9 mouse cellular contexts compared by ENCODE assay signal in genomic region chr9:59989864-59990263, GRCm38 (mm10). TPM values are rescaled to one million over a fixed set of nuclear protein-coding genes. Genes with fewer than 3 reads are reported as not detected.
A peak's percentile ranks its signal among the peaks of the same experiment; 100 is the strongest.
DNase-seq lines count a peak whose midpoint lies in the region; ATAC-seq and TF ChIP-seq lines count a peak whose summit lies in the region.
"Had no signal": no experiment of that assay in that cellular context is flagged by ENCODE, and none has a peak within 500 bp of the region (broad histone marks: within the 10 kb centered on the region; RNA-seq: fewer than 3 reads in every experiment).

No protein-coding gene starts in this region.

- H3K9ac ChIP-seq in kidney, embryonic 15.5 days, result no peak overlapping the region

- H3K9me3 ChIP-seq in kidney, embryonic 15.5 days (replicated peaks), result no peaks in the 10 kb centered on the region

- ATAC-seq in kidney, embryonic 15.5 days (replicated peaks; ENCODE audit: low FRiP score), result no peak
- ATAC-seq in Patski, result no peak
- ATAC-seq in megakaryocyte-erythroid progenitor cell, adult 5-6 weeks (replicated peaks; ENCODE audit: low FRiP score, low TSS enrichment, poor library complexity, severe bottlenecking), result no peak

- H3K36me3 ChIP-seq in kidney, adult 2 months (ENCODE audit: control insufficient read depth, insufficient read depth, low read length), result no peaks in the 10 kb centered on the region
- peaks cover 24% of the 10 kb centered on the region for H3K36me3 ChIP-seq in kidney, embryonic 15.5 days

- H3K4me2 ChIP-seq in kidney, embryonic 15.5 days, result no peak overlapping the region

- TF ChIP-seq CTCF in kidney, adult 2 months (conservative IDR thresholded peaks at IDR 0.05; ENCODE audit: insufficient read depth, insufficient read length, low read depth, low read length), result peak; percentile 34; the same call in 1 of the 2 replicates
- peak; percentile 73 for TF ChIP-seq CTCF in Patski (IDR thresholded peaks at IDR 0.05)

- no peak overlapping the region for H3K27ac ChIP-seq in kidney, adult 2 months (ENCODE audit: insufficient read depth, low read depth, low read length)
- no peak overlapping the region for H3K27ac ChIP-seq in kidney, embryonic 15.5 days

- intact Hi-C loops in left cerebral cortex, postnatal 4 days (cut with DNase I), result loop anchor here (10.0 kb wide), 1 partner anchor 175 kb away; no protein-coding TSS in a partner anchor

- WGBS in kidney, adult 2 months, result 0% methylated on average over 1 of the region's 1 CpGs
- 3% methylated on average over 1 of the region's 1 CpGs for WGBS in kidney, embryonic 15.5 days

- in situ Hi-C loops in Patski (cut with MboI; ENCODE audit: low pct_unique_long_range_greater_than_20kb), result loop anchor here (5.0 kb wide), 1 partner anchor 177 kb away; no protein-coding TSS in a partner anchor

- H3K4me3 ChIP-seq in kidney, adult 2 months (ENCODE audit: insufficient read depth, low read depth, low read length), result no peak overlapping the region
- H3K4me3 ChIP-seq in kidney, embryonic 15.5 days (replicated peaks), result no peak overlapping the region
- H3K4me3 ChIP-seq: myocyte had no signal

- POLR2A ChIA-PET in Patski (lab: Charles Lee), result interaction anchor here (0.7 kb wide), 1 partner anchor 339 kb away, joined by 3 read pairs; no protein-coding TSS in a partner anchor

- CTCF ChIA-PET in Patski (lab: Charles Lee), result interaction anchor here (0.8 to 3.4 kb wide), 8 partner anchors 9 to 266 kb away, joined by 3 to 24 read pairs (median 3); no protein-coding TSS in a partner anchor

- H3K27me3 ChIP-seq in kidney, adult 2 months (replicated peaks; ENCODE audit: control insufficient read depth, insufficient read depth, low read length), result no peaks in the 10 kb centered on the region
- no peaks in the 10 kb centered on the region for H3K27me3 ChIP-seq in kidney, embryonic 15.5 days
- H3K27me3 ChIP-seq in Patski, result peaks cover 14% of the 10 kb centered on the region

- peak; percentile 63 for DNase-seq in kidney, adult 2 months
- no peak for DNase-seq in Patski (ENCODE audit: low read depth, low spot score)
- DNase-seq in cerebellum, adult 8-10 months, result peak; percentile 49
- peak; percentile 64 for DNase-seq in hindlimb bud, embryonic 11.5 days (ENCODE audit: extremely low spot score, low read depth, low spot score)
- DNase-seq in left cerebral cortex, postnatal 4 days, result peak; percentile 56
- peak; percentile 79 to 87 for DNase-seq in right cerebral cortex, adult 2 months (ENCODE audit: low spot score in 2 of 2)

- H3K4me1 ChIP-seq in kidney, adult 2 months (ENCODE audit: control insufficient read depth, insufficient read depth, low read length), result no peaks in the 10 kb centered on the region
- no peaks in the 10 kb centered on the region for H3K4me1 ChIP-seq in kidney, embryonic 15.5 days

- no peak for TF ChIP-seq POLR2A in kidney, adult 2 months (IDR thresholded peaks at IDR 0.05; ENCODE audit: low read depth, low read length)

RNA-seq across cellular contexts. Expression of gene Nr2e3, which starts 29.4 kb away (rescaled TPM):
- polyA plus RNA-seq in kidney, adult 2 months (2012; rRNA removed), result 1.2 TPM in 2 replicates
- not detected in 2 replicates for polyA plus RNA-seq in kidney, embryonic 15.5 days (2015; fragmentation: Nextera tagmentation; extraction: Ambion mirVana)
- polyA plus RNA-seq in Patski (2021), result not detected
- total RNA-seq in left cerebral cortex, postnatal 4 days (2021), result not detected
- total RNA-seq in megakaryocyte-erythroid progenitor cell, adult 5-6 weeks (2014; fragmentation: Nextera tagmentation), result not detected in 2 replicates
- total RNA-seq in megakaryocyte-erythroid progenitor cell, adult 5-6 weeks (2017), result not detected in 2 replicates
- polyA plus RNA-seq: myocyte had no signal
